Mouse (Mus musculus): ENCODE measurements around the gene Sgms2.
"Not testable (repeated sequence)": the region's sequence is repeated elsewhere in the genome, so short reads cannot be mapped to it uniquely, and the experiment has no call there.

The Sgms2 gene

DNA sequence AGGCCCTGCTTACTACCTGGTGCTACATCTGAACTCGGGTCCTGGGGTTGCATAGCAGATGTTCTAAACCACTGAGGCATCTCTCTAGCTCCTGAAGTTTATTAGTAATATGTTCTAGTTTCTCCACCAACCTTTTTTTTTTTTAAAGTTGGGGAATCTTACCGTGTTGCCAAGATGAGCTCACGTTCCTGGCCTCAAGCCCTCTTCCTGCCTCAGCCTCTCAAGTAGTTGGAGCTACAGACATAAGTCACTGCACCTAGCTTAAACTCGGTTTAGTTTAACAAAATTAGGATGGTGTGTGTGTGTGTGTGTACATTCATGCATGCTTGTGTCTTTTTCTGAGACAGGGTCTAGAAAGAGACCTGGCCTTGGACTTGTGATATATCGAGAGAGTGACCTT lies 132.2 kb downstream of the Sgms2 start:
- no peak for DNase-seq (ENCODE audit: low read depth, low spot score)

DNA sequence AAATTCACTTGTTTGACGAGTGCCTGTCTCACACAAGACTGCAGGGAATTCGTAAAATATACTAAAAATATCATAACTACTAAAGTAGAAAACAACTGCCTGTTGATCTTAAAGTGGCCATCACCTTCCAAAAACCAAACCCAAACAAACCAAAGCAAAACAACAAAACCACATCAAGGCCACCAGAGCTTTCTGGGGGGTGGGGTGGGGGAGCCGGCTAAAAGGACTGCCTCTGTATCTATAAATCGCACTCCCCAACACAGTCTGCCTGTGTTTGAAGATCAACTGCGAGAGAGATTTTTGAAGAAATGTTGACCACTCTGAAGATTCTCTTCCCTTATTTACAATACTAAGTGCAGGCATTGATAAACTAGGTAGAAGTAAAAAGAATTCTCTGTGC lies 133.0 kb downstream of the Sgms2 start:
- no peak for DNase-seq (ENCODE audit: low read depth, low spot score)

DNA sequence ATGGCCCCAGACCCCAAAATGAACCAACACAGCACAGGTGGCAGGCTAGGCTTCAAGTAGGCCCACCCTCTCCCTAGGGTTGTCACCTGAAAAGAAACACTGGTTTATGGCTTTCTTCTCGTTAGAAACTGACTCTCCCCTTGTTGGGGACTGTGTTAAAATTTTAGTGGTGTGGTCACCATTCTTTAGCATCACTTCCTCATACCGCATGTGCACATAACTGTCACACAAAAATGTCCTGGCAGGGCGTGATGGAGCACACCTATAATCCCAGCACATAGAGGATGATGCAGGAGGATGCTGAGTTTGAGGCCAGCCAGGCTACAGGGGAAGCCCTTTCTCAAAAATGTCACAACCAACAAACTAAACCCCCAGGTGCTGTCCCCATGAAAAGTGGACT lies 133.6 kb downstream of the Sgms2 start:
- DNase-seq (ENCODE audit: low read depth, low spot score), result no peak

GRCm38 (mm10) chr3:131356026-131356425 lies 135.2 kb downstream of the Sgms2 start:
- DNase-seq (ENCODE audit: low read depth, low spot score), result no peak

GRCm38 (mm10) chr3:131350539-131350938 lies 140.7 kb downstream of the Sgms2 start:
- DNase-seq (ENCODE audit: low read depth, low spot score), result no peak

GRCm38 (mm10) chr3:131349013-131349412 lies 142.2 kb downstream of the Sgms2 start:
- no peak for DNase-seq (ENCODE audit: low read depth, low spot score)

- DNase-seq (ENCODE audit: low read depth, low spot score), result no peak
Measured at GRCm38 (mm10) chr3:131348579-131348950, 142.6 kb downstream of the Sgms2 start.

- DNase-seq (ENCODE audit: low read depth, low spot score), result no peak
Measured at GRCm38 (mm10) chr3:131347831-131348578, 143.2 kb downstream of the Sgms2 start.

- DNase-seq (ENCODE audit: low read depth, low spot score), result no peak
Measured at GRCm38 (mm10) chr3:131345903-131346302, 145.3 kb downstream of the Sgms2 start.

GRCm38 (mm10) chr3:131343311-131343710 lies 147.9 kb downstream of the Sgms2 start:
- no peak for DNase-seq (ENCODE audit: low read depth, low spot score)

DNA sequence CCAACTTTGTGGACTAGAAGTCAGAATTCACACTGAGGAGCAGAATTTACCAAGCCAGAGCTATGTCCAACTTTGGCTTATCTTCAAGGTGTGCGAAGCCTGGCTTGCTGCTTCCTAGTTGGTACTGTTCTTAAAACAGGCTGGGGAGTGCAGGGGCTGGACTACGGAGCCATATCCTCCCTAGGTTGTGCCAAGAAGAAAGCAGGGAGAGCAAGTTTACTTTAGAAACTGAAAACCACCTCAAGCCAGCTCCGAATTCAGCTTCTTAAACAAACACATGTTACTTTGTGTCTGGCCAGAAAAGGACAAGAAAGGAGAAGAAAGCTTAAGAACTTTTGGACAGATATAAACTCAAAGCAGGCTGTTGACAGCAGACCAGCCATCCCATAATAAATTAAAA lies 150.3 kb downstream of the Sgms2 start:
- no peak for DNase-seq (ENCODE audit: low read depth, low spot score)

GRCm38 (mm10) chr3:131339280-131339679 lies 151.9 kb downstream of the Sgms2 start:
- DNase-seq (ENCODE audit: low read depth, low spot score), result no peak

- not testable (repeated sequence) for DNase-seq (ENCODE audit: low read depth, low spot score)
Measured at GRCm38 (mm10) chr3:131337749-131338148, 153.5 kb downstream of the Sgms2 start.

GRCm38 (mm10) chr3:131336629-131337028 lies 154.6 kb downstream of the Sgms2 start:
- no peak for DNase-seq (ENCODE audit: low read depth, low spot score)

DNA sequence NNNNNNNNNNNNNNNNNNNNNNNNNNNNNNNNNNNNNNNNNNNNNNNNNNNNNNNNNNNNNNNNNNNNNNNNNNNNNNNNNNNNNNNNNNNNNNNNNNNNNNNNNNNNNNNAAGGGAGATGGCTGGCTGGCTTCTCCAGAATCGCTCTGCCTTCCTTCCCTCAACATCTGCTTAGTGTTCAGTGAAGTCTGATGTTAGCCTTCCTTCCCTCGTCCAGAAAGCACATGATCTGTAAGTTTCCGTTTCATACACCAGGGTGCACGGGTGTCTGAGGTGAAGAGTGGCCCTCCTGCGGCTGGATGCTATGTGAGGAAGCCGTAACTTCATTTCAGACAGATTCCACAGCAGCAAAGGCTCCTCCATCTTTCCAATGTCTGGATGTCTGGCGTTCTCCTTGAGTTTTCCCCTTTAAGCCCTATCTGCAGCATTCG lies 156.1 kb downstream of the Sgms2 start:
- DNase-seq (ENCODE audit: low read depth, low spot score), result no peak

GRCm38 (mm10) chr3:131327189-131327588 lies 164.0 kb downstream of the Sgms2 start:
- DNase-seq (ENCODE audit: low read depth, low spot score), result no peak

- DNase-seq (ENCODE audit: low read depth, low spot score), result no peak
Measured at GRCm38 (mm10) chr3:131326637-131327036, 164.6 kb downstream of the Sgms2 start.

GRCm38 (mm10) chr3:131322081-131322815 lies 169.0 kb downstream of the Sgms2 start:
- no peak for DNase-seq (ENCODE audit: low read depth, low spot score)

GRCm38 (mm10) chr3:131320184-131320583 lies 171.0 kb downstream of the Sgms2 start:
- DNase-seq (ENCODE audit: low read depth, low spot score), result no peak

- no peak for DNase-seq (ENCODE audit: low read depth, low spot score)
Measured at GRCm38 (mm10) chr3:131318211-131318610, 173.0 kb downstream of the Sgms2 start.

DNA sequence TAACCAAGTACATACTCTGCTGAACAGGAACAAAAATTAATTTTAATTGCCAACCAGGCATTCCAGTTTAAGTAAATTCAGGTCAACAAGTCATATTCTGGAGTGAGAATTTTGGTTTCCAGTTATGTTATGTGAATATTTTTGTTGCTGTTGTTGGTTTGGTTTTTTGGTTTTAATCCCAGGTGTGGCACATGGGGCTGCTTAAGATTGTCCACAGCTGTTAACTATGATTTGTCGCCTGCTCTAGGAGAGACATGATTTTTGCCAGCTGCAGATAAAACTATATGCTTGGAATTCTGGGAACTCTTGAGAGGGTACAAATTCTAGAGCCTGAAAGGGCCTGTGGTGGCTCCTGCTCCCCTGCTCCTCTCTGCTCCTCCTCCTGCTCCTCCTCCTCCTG lies 174.1 kb downstream of the Sgms2 start:
- no peak for DNase-seq (ENCODE audit: low read depth, low spot score)

- no peak for DNase-seq (ENCODE audit: low read depth, low spot score)
Measured at GRCm38 (mm10) chr3:131315957-131316510, 175.2 kb downstream of the Sgms2 start.

DNA sequence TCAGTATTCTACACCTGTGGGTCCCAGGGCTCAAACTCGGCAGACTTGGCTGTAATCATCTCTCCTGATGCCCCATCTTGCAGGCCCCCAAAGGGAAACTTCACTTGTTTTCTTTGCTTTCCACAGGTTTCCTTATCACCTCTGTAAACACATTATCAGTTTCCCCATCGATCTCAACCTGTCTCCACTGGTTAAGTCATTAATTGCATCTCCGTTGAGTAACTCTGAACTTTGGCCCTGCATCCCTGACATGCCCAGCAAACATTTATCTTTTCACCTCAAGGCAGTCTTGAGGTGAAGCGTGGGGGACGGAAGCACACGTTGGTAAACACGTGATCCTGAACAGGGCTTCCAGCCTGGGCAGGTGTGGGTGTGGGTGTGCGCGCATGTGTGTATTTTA lies 178.9 kb downstream of the Sgms2 start:
- no peak for DNase-seq (ENCODE audit: low read depth, low spot score)

Data from c-Kit-negative CD71-positive TER-119-positive erythroid progenitor cells, embryonic 14.5 days (primary cell).